Mouse (Mus musculus) heart, embryonic 13.5 days (tissue): ENCODE measurements at regions not wholly inside any gene's neighbourhood (a gene's known extent, or its start where the extent isn't known, plus 50 kb on each side); places are given as distances from the start of the nearest gene placed in this dataset.
A peak's percentile ranks its signal among the peaks of the same experiment; 100 is the strongest.

ENCODE experiments used
- ATAC-seq: fragments of 200-750 bp; cut with Nextera tagmentation; 2 replicates; pipeline ENCODE4 v1.8.0; 2017; ENCODE audit warnings: moderate TSS enrichment; ENCODE audit not compliant: insufficient number of reproducible peaks, low FRiP score, low TSS enrichment; ENCODE audit errors: extremely low read depth
- H3K27ac ChIP-seq: fragments of 300-500 bp; sonication (generic); replicated peaks from 2 replicates; pipeline ENCODE4 v1.5.1; 2015; ENCODE audit warnings: moderate library complexity, mild to moderate bottlenecking, inconsistent platforms
- H3K27me3 ChIP-seq: fragments of 300-500 bp; sonication (generic); replicated peaks from 2 replicates; pipeline ENCODE4 v1.6.1; 2015; ENCODE audit warnings: mild to moderate bottlenecking, inconsistent platforms
- H3K36me3 ChIP-seq: fragments of 300-500 bp; sonication (generic); 2 replicates; pipeline ENCODE4 v1.6.1; 2015; ENCODE audit warnings: mild to moderate bottlenecking, inconsistent platforms
- H3K4me1 ChIP-seq: fragments of 300-500 bp; sonication (generic); 2 replicates; pipeline ENCODE4 v1.6.1; 2015; ENCODE audit warnings: inconsistent platforms
- H3K4me2 ChIP-seq: fragments of 300-500 bp; sonication (generic); 2 replicates; pipeline ENCODE4 v1.6.1; 2015; ENCODE audit warnings: inconsistent platforms, mild to moderate bottlenecking, moderate library complexity
- H3K4me3 ChIP-seq: fragments of 300-500 bp; sonication (generic); 2 replicates; pipeline ENCODE4 v1.5.1; 2015; ENCODE audit warnings: moderate library complexity, mild to moderate bottlenecking, inconsistent platforms
- H3K9ac ChIP-seq: fragments of 300-500 bp; sonication (generic); 2 replicates; pipeline ENCODE4 v1.6.1; 2015; ENCODE audit warnings: inconsistent platforms, mild to moderate bottlenecking, moderate library complexity
- H3K9me3 ChIP-seq: fragments of 300-500 bp; sonication (generic); 2 replicates; pipeline ENCODE4 v1.6.1; 2016; ENCODE audit warnings: inconsistent platforms
- WGBS: fragments of 180-500 bp; shearing (Covaris S2); methylation state at CpG from one replicate; pipeline ENCODE4 v1.1.7; 2015; ENCODE audit warnings: mixed read lengths; 5-methylcytosine and 5-hydroxymethylcytosine counted together

GRCm38 (mm10) chr6:67112311-67112710, 75.1 kb upstream of the Gadd45a start:
- ATAC-seq = no peak
- H3K4me2 ChIP-seq = no peak overlapping the region
- no peak overlapping the region for H3K4me3 ChIP-seq
- H3K27ac ChIP-seq = no peak overlapping the region
- H3K9me3 ChIP-seq = no peaks in the 10 kb centered on the region
- no peaks in the 10 kb centered on the region for H3K36me3 ChIP-seq
- peaks cover 8% of the 10 kb centered on the region for H3K4me1 ChIP-seq
- no peak overlapping the region for H3K9ac ChIP-seq
- WGBS = 61% methylated on average over 6 of the region's 6 CpGs
- peaks cover 63% of the 10 kb centered on the region for H3K27me3 ChIP-seq

DNA sequence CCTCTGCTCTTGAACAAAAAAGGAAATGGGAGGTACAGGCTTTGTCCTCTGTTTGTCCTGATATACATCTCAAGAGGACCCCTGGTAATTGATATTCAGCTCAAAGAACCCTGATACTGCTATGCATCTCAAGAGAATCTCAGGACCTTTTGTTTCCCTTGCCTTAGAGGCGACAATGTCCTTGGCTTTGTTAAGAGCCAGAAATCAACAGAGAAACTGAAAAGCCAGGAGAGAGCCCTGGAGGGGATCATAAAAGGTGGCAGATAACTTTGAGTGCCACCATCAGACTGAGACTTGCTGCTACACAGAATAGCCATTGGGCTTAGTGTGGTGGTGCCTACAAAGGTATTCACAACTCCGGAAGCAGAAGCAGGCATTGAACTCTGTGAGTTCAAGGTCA, 74.3 kb upstream of the Gadd45a start:
- H3K4me2 ChIP-seq = no peak overlapping the region
- H3K27ac ChIP-seq = no peak overlapping the region
- peaks cover 8% of the 10 kb centered on the region for H3K4me1 ChIP-seq
- H3K9ac ChIP-seq = no peak overlapping the region
- H3K36me3 ChIP-seq = no peaks in the 10 kb centered on the region
- WGBS = 59% methylated on average over 2 of the region's 2 CpGs
- H3K27me3 ChIP-seq = peaks cover 58% of the 10 kb centered on the region
- no peak for ATAC-seq
- no peaks in the 10 kb centered on the region for H3K9me3 ChIP-seq
- no peak overlapping the region for H3K4me3 ChIP-seq

- Histone ChIP-seq H3K4me2 (no peak overlapping the region), H3K9me3 (no peaks in the 10 kb centered on the region), H3K4me1 (peaks cover 8% of the 10 kb centered on the region), H3K4me3 (no peak overlapping the region), H3K27me3 (peaks cover 49% of the 10 kb centered on the region), H3K9ac (no peak overlapping the region), H3K27ac (no peak overlapping the region), H3K36me3 (no peaks in the 10 kb centered on the region)
- no peak for ATAC-seq
- 65% methylated on average over 1 of the region's 1 CpGs for WGBS
Observed at GRCm38 (mm10) chr6:67110391-67110790, 73.1 kb upstream of the Gadd45a start.

DNA sequence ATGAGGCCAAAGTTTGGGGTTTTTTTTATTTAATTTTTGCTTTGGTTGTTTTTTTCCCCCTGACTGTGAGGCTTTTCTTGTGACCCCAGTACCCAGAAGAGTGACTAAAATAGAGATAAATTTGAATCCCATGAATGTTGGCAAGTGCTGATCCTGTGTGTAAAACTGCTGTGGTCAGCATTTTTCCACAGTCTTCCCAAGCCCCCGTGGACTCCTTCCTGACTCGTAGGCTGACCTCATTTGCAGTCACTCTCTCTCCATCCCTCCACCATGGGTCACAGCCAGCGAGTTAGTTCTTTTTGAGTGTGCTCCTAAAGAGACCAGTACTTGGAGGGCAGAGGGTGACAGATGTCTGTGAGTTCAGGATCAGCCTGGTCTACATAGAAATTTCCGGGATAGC, 72.5 kb upstream of the Gadd45a start:
- Histone ChIP-seq H3K27ac (no peak overlapping the region), H3K4me3 (no peak overlapping the region), H3K9me3 (no peaks in the 10 kb centered on the region), H3K4me2 (no peak overlapping the region), H3K36me3 (no peaks in the 10 kb centered on the region), H3K4me1 (peaks cover 8% of the 10 kb centered on the region), H3K27me3 (peaks cover 47% of the 10 kb centered on the region), H3K9ac (no peak overlapping the region)
- 57% methylated on average over 4 of the region's 4 CpGs for WGBS
- ATAC-seq = no peak

DNA sequence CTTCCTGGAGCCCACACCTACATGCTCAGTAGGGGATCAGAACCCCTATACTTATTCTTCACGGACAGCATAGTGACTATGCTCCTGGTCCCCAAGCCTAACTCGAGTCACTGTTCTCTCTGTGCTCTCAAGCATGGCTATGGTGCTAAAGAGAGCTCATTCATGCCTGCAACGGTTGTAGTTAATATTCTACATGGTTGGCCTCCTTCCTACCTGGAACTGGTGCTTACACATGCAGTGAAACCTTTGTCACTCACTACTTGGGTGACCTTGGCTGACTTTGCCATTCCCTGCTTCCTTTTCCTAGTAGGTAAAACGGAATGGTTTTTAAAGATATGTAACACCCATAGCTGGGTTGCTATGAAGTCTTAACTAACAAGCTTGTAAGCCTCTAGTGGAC, 70.3 kb upstream of the Gadd45a start:
- ATAC-seq = no peak
- no peak overlapping the region for H3K4me3 ChIP-seq
- no peak overlapping the region for H3K9ac ChIP-seq
- H3K9me3 ChIP-seq = no peaks in the 10 kb centered on the region
- H3K36me3 ChIP-seq = no peaks in the 10 kb centered on the region
- peaks cover 4% of the 10 kb centered on the region for H3K4me1 ChIP-seq
- H3K27me3 ChIP-seq = peaks cover 26% of the 10 kb centered on the region
- 73% methylated on average over 4 of the region's 4 CpGs for WGBS
- no peak overlapping the region for H3K4me2 ChIP-seq
- H3K27ac ChIP-seq = no peak overlapping the region

DNA sequence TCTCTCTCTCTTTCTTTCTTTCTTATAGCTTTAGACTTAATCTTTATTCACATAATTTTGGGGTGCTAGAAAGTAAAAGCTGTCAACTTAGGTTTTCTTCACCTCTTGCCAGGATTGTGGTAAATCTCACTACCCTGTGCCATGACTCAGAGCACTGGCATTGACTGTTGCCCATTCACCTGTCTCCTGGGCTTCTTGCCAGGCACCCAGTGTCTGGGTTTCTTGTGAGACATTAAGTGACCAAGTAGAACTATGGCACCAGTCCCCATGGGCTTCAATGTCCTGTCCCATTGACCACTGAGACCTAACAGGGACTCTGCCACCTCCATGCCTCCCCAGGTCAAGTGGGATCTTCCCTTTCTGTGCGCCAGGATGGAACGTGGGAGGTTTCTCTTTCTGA, 69.2 kb upstream of the Gadd45a start:
- H3K36me3 ChIP-seq = no peaks in the 10 kb centered on the region
- peaks cover 16% of the 10 kb centered on the region for H3K27me3 ChIP-seq
- no peak for ATAC-seq
- no peaks in the 10 kb centered on the region for H3K9me3 ChIP-seq
- H3K9ac ChIP-seq = no peak overlapping the region
- H3K4me3 ChIP-seq = no peak overlapping the region
- H3K4me2 ChIP-seq = no peak overlapping the region
- H3K27ac ChIP-seq = no peak overlapping the region
- peaks cover 7% of the 10 kb centered on the region for H3K4me1 ChIP-seq
- 75% methylated on average over 2 of the region's 2 CpGs for WGBS

DNA sequence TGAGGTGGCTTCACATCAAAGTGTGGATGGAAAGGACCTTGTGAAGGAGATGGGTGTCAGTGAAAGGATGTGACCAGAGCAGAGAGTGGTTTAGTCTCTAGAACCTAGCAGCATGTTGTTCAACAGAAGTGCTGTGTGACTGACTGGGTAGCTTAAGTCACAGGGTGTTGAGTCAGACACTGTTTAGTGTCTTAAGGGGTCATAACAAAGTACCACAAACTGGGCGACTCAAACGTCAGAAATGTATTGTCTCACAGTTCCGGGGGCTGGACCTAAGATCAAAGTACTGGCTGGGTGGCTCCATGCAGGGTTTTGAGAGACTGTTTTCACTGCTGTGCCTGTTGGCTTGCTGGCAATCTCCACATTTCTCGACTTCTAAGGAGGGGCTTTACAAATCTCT, 68.1 kb upstream of the Gadd45a start:
- H3K4me2 ChIP-seq = no peak overlapping the region
- peaks cover 7% of the 10 kb centered on the region for H3K4me1 ChIP-seq
- ATAC-seq = no peak
- H3K36me3 ChIP-seq = no peaks in the 10 kb centered on the region
- 9% methylated on average over 4 of the region's 4 CpGs for WGBS
- no peaks in the 10 kb centered on the region for H3K9me3 ChIP-seq
- no peak overlapping the region for H3K27ac ChIP-seq
- H3K9ac ChIP-seq = no peak overlapping the region
- H3K27me3 ChIP-seq = peaks cover 10% of the 10 kb centered on the region; the same call in 1 of the 2 replicates
- no peak overlapping the region for H3K4me3 ChIP-seq

GRCm38 (mm10) chr6:67104205-67104604, 66.9 kb upstream of the Gadd45a start:
- Histone ChIP-seq H3K27ac (no peak overlapping the region), H3K4me3 (no peak overlapping the region), H3K36me3 (no peaks in the 10 kb centered on the region), H3K27me3 (peaks cover 6% of the 10 kb centered on the region; the same call in 1 of the 2 replicates), H3K4me2 (no peak overlapping the region), H3K9me3 (no peaks in the 10 kb centered on the region), H3K9ac (no peak overlapping the region), H3K4me1 (peaks cover 7% of the 10 kb centered on the region)
- ATAC-seq = no peak
- 85% methylated on average over 3 of the region's 3 CpGs for WGBS

DNA sequence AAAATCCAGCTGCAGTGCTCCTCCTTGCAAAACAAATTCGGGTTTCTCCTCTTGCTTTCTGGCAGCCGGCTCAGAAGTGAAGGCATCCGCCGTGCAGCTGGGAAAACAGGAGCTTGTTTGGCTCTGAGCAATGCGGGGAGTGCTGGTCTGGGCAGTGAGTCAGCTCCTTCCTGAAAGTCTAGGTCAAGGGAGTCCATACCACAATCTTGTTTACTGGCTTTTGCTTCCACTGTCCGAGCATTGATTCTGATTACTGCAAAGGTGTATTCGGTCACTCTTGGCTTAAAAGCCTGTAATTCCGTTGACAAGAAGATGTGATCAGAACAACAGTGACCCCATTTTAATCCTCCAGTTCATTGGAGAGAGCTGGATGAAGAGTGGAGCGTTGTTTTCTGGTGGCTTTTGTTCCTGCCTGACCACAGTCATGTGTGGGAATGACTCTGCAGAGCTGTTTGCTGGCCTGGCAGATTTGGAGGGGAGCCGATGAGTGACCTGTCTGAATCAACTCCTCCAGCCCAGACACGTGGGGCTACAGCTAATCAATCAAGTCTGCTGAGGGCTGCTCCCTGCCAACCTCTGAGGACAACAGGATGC, 65.4 kb upstream of the Gadd45a start:
- peak overlapping the region; percentile 29; the same call in 1 of the 2 replicates for H3K27ac ChIP-seq
- H3K36me3 ChIP-seq = no peaks in the 10 kb centered on the region
- H3K4me3 ChIP-seq = no peak overlapping the region
- H3K4me1 ChIP-seq = peaks cover 7% of the 10 kb centered on the region
- H3K9ac ChIP-seq = no peak overlapping the region
- WGBS = 31% methylated on average over 11 of the region's 11 CpGs
- ATAC-seq = no peak
- peaks cover 6% of the 10 kb centered on the region; the same call in 1 of the 2 replicates for H3K27me3 ChIP-seq
- peak overlapping the region; percentile 27 for H3K4me2 ChIP-seq
- H3K9me3 ChIP-seq = no peaks in the 10 kb centered on the region

DNA sequence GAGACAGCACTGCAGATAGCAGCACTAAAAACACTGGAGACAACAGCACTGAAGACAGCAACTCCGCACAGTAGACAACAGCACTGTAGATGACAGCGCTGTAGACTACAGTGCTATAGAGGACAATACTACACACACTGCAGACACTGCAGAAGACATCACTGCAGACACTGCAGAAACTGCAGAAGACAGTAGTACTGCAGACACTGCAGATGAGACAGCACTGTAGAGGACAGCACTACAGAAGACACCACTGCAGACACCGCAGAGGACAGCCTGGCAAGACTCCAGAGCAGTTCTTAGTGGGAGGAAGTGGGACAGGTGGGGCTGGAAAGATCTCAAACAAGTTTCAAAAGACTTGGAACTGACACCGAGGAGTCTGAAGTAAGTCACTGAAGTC, 64.8 kb upstream of the Gadd45a start:
- 70% methylated on average over 4 of the region's 4 CpGs for WGBS

GRCm38 (mm10) chr6:67094426-67094825, 57.2 kb upstream of the Gadd45a start:
- Histone ChIP-seq H3K4me2 (no peak overlapping the region), H3K4me1 (no peaks in the 10 kb centered on the region), H3K27me3 (no peaks in the 10 kb centered on the region), H3K9me3 (no peaks in the 10 kb centered on the region), H3K4me3 (no peak overlapping the region), H3K27ac (no peak overlapping the region), H3K36me3 (no peaks in the 10 kb centered on the region), H3K9ac (no peak overlapping the region)
- WGBS = 69% methylated on average over 3 of the region's 3 CpGs
- no peak for ATAC-seq

More for the DNA sequence above, 64.8 kb upstream of the Gadd45a start:
- no peaks in the 10 kb centered on the region for H3K9me3 ChIP-seq
- H3K4me1 ChIP-seq = peaks cover 7% of the 10 kb centered on the region
- ATAC-seq = no peak
- no peak overlapping the region for H3K4me3 ChIP-seq
- no peak overlapping the region for H3K9ac ChIP-seq
- peak overlapping the region; percentile 29; the same call in 1 of the 2 replicates for H3K27ac ChIP-seq
- peak overlapping the region; percentile 27; the same call in 1 of the 2 replicates for H3K4me2 ChIP-seq
- peaks cover 6% of the 10 kb centered on the region; the same call in 1 of the 2 replicates for H3K27me3 ChIP-seq
- no peaks in the 10 kb centered on the region for H3K36me3 ChIP-seq

GRCm38 (mm10) chr6:67093128-67093527, 55.9 kb upstream of the Gadd45a start:
- H3K4me3 ChIP-seq = no peak overlapping the region
- WGBS = 65% methylated on average over 1 of the region's 1 CpGs
- no peaks in the 10 kb centered on the region for H3K27me3 ChIP-seq
- H3K27ac ChIP-seq = no peak overlapping the region
- no peaks in the 10 kb centered on the region for H3K36me3 ChIP-seq
- no peaks in the 10 kb centered on the region for H3K9me3 ChIP-seq
- H3K4me1 ChIP-seq = no peaks in the 10 kb centered on the region
- H3K9ac ChIP-seq = no peak overlapping the region
- H3K4me2 ChIP-seq = no peak overlapping the region
- ATAC-seq = no peak
